Mouse (Mus musculus) layer of hippocampus, postnatal 25 days (tissue): ENCODE data around the gene Stra6l. TPM values are rescaled to one million over a fixed set of nuclear protein-coding genes. Genes with fewer than 3 reads are reported as not detected.

Experiments used
- DNase-seq, 2 experiments: peaks; one replicate each; pipeline ENCODE4 v3.0.0; 2022; ENCODE audit warnings: mixed read lengths in 2 of 2, low spot score in 1 of 2; ENCODE audit errors: extremely low spot score in 1 of 2
- total RNA-seq, 2 experiments: library from RNA; stranded (reverse); gene quantifications; 2 replicates each; pipeline ENCODE4 v1.2.3; 2021

Stra6l gene
- not detected for total RNA-seq

- DNase-seq = no peak
These were observed at the start of gene Stra6l for GRCm38 (mm10) chr4:45848109-45848824. Stra6l (plus strand) TSS chr4:45848664.

GRCm38 (mm10) chr4:45798964-45799363 is 49.5 kb upstream of the Stra6l start, which contains the start of gene Aldh1b1:
Aldh1b1 (plus strand) TSS chr4:45799022.
- DNase-seq = peak; percentile 49 to 66

- DNase-seq = no peak
These were observed 48.4 kb upstream of the Stra6l start for GRCm38 (mm10) chr4:45799956-45800537.

GRCm38 (mm10) chr4:45802900-45803299 is 45.6 kb upstream of the Stra6l start:
- DNase-seq = no peak

GRCm38 (mm10) chr4:45808034-45808433 is 40.4 kb upstream of the Stra6l start:
- DNase-seq = no peak

- DNase-seq = no peak
These were observed 37.2 kb upstream of the Stra6l start for GRCm38 (mm10) chr4:45811250-45811649.

GRCm38 (mm10) chr4:45815542-45815941 is 32.9 kb upstream of the Stra6l start:
- DNase-seq = peak; percentile 49 to 73

- no peak for DNase-seq
These were observed 29.7 kb upstream of the Stra6l start for GRCm38 (mm10) chr4:45818814-45819207.

GRCm38 (mm10) chr4:45819208-45819931 is 29.1 kb upstream of the Stra6l start:
- no peak for DNase-seq

- DNase-seq = peak; percentile 73 to 89
These were observed 28.2 kb upstream of the Stra6l start for GRCm38 (mm10) chr4:45820074-45820830.

GRCm38 (mm10) chr4:45821995-45822394 is 26.5 kb upstream of the Stra6l start:
- no peak for DNase-seq

GRCm38 (mm10) chr4:45822781-45823575 is 25.5 kb upstream of the Stra6l start:
- DNase-seq = no peak

GRCm38 (mm10) chr4:45824049-45824760 is 24.3 kb upstream of the Stra6l start:
- DNase-seq = no peak

- no peak for DNase-seq
These were observed 23.5 kb upstream of the Stra6l start for GRCm38 (mm10) chr4:45824761-45825556.

- no peak for DNase-seq
These were observed 22.0 kb upstream of the Stra6l start, which contains the start of gene Igfbpl1 for GRCm38 (mm10) chr4:45826275-45827040. Igfbpl1 (minus strand) TSS chr4:45826923.

GRCm38 (mm10) chr4:45829907-45830759 is 18.3 kb upstream of the Stra6l start:
- no peak for DNase-seq

- DNase-seq = no peak
These were observed 16.5 kb upstream of the Stra6l start for GRCm38 (mm10) chr4:45831996-45832395.
